Mouse (Mus musculus) liver, embryonic 13.5 days (tissue): ENCODE data around the gene Lgals4. TPM values are rescaled to one million over a fixed set of nuclear protein-coding genes. Genes with fewer than 3 reads are reported as not detected.

ENCODE experiments used
- ATAC-seq: fragments of 200-750 bp; cut with Nextera tagmentation; 2 replicates; pipeline ENCODE4 v1.8.0; 2017; ENCODE audit warnings: low read depth, mild to moderate bottlenecking, moderate number of reproducible peaks, moderate library complexity
- DNase-seq: peaks from one replicate; pipeline ENCODE4 v3.0.0; 2022
- H3K27ac ChIP-seq: fragments of 300-500 bp; sonication (generic); 2 replicates; pipeline ENCODE4 v1.5.1; 2015; ENCODE audit warnings: moderate library complexity, mild to moderate bottlenecking, inconsistent platforms
- H3K27me3 ChIP-seq: fragments of 300-500 bp; sonication (generic); 2 replicates; pipeline ENCODE4 v1.6.1; 2015; ENCODE audit warnings: mild to moderate bottlenecking, inconsistent platforms
- H3K36me3 ChIP-seq: fragments of 300-500 bp; sonication (generic); 2 replicates; pipeline ENCODE4 v1.6.1; 2015; ENCODE audit warnings: mild to moderate bottlenecking, inconsistent platforms
- H3K4me1 ChIP-seq: fragments of 300-500 bp; sonication (generic); replicated peaks from 2 replicates; pipeline ENCODE4 v1.6.1; 2015; ENCODE audit warnings: inconsistent platforms
- H3K4me2 ChIP-seq: fragments of 300-500 bp; sonication (generic); 2 replicates; pipeline ENCODE4 v1.6.1; 2015; ENCODE audit warnings: inconsistent platforms, mild to moderate bottlenecking, moderate library complexity
- H3K4me3 ChIP-seq: fragments of 300-500 bp; sonication (generic); replicated peaks from 2 replicates; pipeline ENCODE4 v1.5.1; 2015; ENCODE audit warnings: mild to moderate bottlenecking, inconsistent platforms
- H3K9ac ChIP-seq: fragments of 300-500 bp; sonication (generic); 2 replicates; pipeline ENCODE4 v1.6.1; 2015; ENCODE audit warnings: mild to moderate bottlenecking, inconsistent platforms
- H3K9me3 ChIP-seq: fragments of 300-500 bp; sonication (generic); replicated peaks from 2 replicates; pipeline ENCODE4 v1.6.1; 2016; ENCODE audit warnings: inconsistent platforms
- WGBS: fragments of 180-500 bp; shearing (Covaris S2); methylation state at CpG from one replicate; pipeline ENCODE4 v1.1.7; 2015; ENCODE audit not compliant: insufficient replicate concordance; 5-methylcytosine and 5-hydroxymethylcytosine counted together
- polyA plus RNA-seq: library from polyadenylated mRNA; unstranded; fragments of >200 nt; fragmentation: Nextera tagmentation; extraction: Ambion mirVana; gene quantifications from 2 replicates; pipeline ENCODE4 v1.2.1, GENCODE M21; 2015

Gene Lgals4
- polyA plus RNA-seq, 1 experiment from 2014 or later, result 1.6 TPM

DNA sequence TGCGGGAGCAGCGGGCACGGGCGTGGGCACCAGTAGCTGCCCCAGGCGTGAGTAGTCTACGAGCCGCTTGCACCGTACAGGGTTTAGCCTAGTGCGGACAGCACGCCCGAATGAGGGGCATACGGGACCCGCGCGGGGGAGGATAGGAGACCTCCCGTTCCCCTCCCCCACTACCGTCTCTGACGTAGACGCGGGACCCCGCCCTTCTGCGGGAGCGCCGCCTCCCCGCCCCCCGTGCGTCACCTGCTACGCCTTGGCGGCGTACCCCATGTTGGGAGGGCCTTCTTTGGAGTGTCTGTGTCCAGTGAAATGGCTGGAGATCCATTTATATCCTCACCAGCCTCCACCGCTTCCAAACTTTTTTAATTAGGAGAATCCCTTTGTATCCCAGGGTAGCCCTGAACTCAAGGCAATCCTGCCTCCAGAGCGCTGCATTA is 24.7 kb upstream of the Lgals4 start:
- ATAC-seq (peak; percentile 60), DNase-seq (peak; percentile 89)
- peaks cover 47% of the 10 kb centered on the region for H3K4me1 ChIP-seq
- WGBS, result 0% methylated on average over 32 of the region's 32 CpGs
- H3K9me3 ChIP-seq, result no peaks in the 10 kb centered on the region
- peak overlapping the region; percentile 95 for H3K4me2 ChIP-seq
- H3K36me3 ChIP-seq, result peaks cover 24% of the 10 kb centered on the region
- peak overlapping the region; percentile 99 for H3K27ac ChIP-seq
- H3K9ac ChIP-seq, result peak overlapping the region; percentile 93
- H3K4me3 ChIP-seq, result peak overlapping the region; percentile 84
- H3K27me3 ChIP-seq, result no peaks in the 10 kb centered on the region

DNA sequence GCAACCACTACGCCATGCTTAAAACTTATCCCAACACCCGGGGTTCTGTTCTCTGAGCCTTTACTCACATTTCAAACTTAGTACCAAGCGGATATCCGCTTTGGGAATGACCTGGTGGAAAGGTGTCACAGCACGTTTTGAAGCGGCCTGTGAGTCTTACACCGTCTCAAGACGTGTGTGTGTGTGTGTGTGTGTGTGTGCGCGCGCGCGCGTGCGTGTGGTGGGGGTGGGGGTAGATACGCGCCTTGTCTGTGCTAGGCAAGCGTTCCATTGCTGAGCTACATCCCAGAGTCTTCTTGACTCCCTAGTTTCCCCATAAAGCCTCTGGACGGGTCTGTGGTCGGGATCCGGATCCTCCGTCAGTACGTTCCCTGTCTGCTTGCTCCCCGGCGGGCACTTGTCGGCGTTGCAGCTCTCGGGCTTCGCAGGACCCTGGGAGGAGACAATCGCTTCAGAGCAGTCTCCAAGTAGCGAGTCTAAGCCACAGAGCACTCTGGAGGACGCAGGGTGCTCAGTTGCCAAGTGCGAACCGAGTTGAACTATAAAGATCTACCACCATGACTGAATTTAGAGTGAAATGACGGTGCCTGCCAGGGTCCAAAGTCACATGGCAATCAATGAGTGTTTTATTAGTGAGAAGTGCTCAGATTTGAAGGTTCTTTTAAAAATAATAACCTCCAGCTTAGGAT is 24.1 kb upstream of the Lgals4 start:
- Histone ChIP-seq H3K4me2 (peak overlapping the region; percentile 95), H3K4me1 (peaks cover 49% of the 10 kb centered on the region), H3K27me3 (no peaks in the 10 kb centered on the region), H3K9me3 (no peaks in the 10 kb centered on the region), H3K36me3 (peaks cover 30% of the 10 kb centered on the region), H3K9ac (peak overlapping the region; percentile 93), H3K4me3 (peak overlapping the region; percentile 84), H3K27ac (peak overlapping the region; percentile 99)
- WGBS, result under 1% methylated on average over 35 of the region's 35 CpGs
- peak; percentile 33 for ATAC-seq
- DNase-seq, result peak; percentile 53

DNA sequence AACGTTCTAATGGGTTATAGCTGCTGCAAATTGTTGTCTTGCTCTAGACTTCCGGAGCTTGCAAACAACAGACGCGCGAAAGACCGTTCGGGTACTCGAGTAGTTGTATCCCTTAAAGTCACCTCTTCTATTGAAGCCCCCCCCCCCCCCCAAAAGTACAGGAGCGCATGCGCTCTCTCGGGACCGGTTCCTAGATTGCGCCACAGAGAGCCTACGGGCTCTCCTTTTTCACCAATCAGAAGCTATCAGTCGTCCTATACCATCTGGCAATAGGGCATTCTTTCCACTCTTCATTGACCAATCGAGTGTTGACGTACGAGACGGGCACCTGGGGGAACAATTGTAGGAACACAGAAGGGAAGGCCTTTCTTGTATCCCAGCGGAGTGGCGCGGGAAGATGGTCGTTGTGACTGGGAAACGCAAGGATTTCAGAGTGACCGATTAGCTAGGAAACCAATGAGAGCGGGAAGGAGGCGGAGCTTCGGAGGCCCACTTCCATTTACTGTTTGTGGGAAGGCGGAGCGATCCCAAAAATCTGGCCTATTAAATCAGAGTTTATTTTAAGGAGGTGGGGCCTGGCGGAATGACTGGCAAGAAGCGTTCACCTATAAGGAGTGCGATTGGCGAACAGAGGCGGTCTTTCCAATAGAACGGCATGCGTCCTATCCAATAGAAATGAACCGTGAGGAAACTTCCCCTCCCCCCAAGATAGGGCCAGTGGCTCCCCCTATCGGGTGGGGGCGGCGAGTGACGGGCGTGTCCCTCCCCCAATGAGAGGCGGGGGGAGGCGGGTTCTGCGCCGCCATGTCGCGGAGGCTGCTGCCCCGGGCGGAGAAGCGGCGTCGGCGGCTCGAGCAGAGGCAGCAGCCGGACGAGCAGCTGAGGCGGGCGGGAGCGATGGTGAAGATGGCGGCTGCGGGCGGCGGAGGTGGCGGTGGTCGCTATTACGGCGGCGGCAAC is 23.3 kb upstream of the Lgals4 start:
- peak; percentile 98 for DNase-seq
- Histone ChIP-seq H3K4me2 (peak overlapping the region; percentile 95), H3K9me3 (no peaks in the 10 kb centered on the region), H3K9ac (peak overlapping the region; percentile 93), H3K36me3 (peaks cover 38% of the 10 kb centered on the region), H3K27ac (peak overlapping the region; percentile 99), H3K4me3 (peak overlapping the region; percentile 86), H3K27me3 (no peaks in the 10 kb centered on the region), H3K4me1 (peaks cover 54% of the 10 kb centered on the region)
- under 1% methylated on average over 70 of the region's 70 CpGs for WGBS
- peak; percentile 86 for ATAC-seq

DNA sequence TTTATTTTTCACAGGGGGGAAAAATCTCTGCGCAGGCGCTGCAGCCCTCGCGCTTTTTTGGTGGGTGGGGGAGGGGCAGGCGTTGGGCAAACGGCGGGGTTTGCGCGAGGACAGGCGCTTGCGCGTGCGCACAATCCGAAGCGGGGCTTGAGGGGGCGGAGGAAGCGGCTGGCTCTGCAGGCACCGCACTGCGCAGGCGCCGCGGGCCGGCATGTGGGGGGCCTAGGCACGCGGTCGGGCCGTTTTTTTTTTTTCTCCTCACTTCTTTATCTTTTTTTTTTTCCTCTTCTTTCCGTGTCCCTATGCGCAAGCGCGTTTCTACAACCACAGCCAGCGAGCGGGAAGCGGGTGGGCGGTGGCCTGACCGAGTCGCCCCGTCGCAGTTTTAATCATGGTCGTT is 22.4 kb upstream of the Lgals4 start:
- Histone ChIP-seq H3K36me3 (peaks cover 46% of the 10 kb centered on the region), H3K4me1 (peaks cover 62% of the 10 kb centered on the region), H3K4me2 (peak overlapping the region; percentile 89), H3K4me3 (peak overlapping the region; percentile 86), H3K9ac (peak overlapping the region; percentile 86), H3K27ac (peak overlapping the region; percentile 95), H3K27me3 (no peaks in the 10 kb centered on the region), H3K9me3 (no peaks in the 10 kb centered on the region)
- ATAC-seq (peak; percentile 47), DNase-seq (peak; percentile 91)
- under 1% methylated on average over 40 of the region's 40 CpGs for WGBS

DNA sequence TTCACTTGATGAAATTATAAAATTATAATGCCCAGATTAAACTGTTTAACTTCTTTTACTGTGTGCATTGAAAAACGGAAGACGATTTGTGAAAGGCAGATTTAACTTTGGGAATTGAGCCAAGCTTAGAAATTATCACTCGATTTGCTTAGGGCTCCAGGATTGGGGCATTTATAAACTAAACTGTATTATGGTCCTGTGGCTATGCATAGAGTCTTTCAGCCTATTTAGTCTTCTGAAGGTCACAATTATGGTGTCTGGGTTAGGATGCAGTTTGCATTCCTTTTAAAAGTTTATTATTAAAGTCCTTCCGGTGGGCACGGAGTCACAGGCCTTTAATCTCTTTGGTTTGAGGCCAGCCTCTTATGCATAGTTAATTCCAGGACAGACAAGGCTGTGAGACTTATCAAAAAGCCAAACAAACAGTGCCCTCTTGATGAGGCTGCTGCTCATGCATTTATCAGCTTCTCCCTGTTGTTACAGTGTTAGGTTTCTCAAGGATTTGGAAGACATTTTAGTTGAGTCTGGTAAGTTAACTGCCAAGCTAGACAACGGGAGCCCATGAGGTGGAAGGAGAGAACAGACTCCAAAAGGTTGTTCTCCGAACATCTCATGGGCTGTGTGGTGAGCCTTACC is 21.9 kb upstream of the Lgals4 start:
- peaks cover 66% of the 10 kb centered on the region for H3K4me1 ChIP-seq
- peaks cover 52% of the 10 kb centered on the region for H3K36me3 ChIP-seq

DNA sequence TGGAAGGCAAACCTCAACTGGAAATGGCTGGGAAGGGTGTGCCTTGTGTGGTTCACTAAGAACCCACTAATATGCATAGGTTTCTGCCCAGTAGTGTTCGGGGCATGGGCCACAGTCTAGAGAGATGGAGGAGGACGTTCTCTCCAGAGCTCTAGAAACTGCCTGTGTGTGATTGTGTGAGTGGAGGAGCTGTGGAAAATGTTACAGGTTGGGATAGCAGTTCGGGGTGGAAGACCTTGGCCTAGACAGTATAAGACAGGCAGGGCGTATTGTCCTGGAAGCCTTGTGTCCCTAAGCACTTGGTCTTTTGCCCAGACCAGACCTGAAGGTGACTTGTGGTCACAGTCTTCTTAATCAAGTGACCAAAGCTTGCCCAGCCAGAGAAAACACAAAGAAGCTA is 21.2 kb upstream of the Lgals4 start:
- Histone ChIP-seq H3K36me3 (peaks cover 58% of the 10 kb centered on the region), H3K4me3 (peak overlapping the region; percentile 86), H3K9me3 (no peaks in the 10 kb centered on the region), H3K4me1 (peaks cover 69% of the 10 kb centered on the region), H3K4me2 (peak overlapping the region; percentile 89), H3K27me3 (no peaks in the 10 kb centered on the region), H3K9ac (peak overlapping the region; percentile 86), H3K27ac (peak overlapping the region; percentile 95)
- no peak for DNase-seq
- WGBS, result 54% methylated on average over 4 of the region's 4 CpGs
- no peak for ATAC-seq

More for the DNA sequence above, 21.9 kb upstream of the Lgals4 start:
- Histone ChIP-seq H3K4me2 (peak overlapping the region; percentile 89), H3K9ac (peak overlapping the region; percentile 86), H3K4me3 (peak overlapping the region; percentile 86), H3K27me3 (no peaks in the 10 kb centered on the region), H3K9me3 (no peaks in the 10 kb centered on the region), H3K27ac (peak overlapping the region; percentile 95)
- DNase-seq (no peak), ATAC-seq (no peak)
- 9% methylated on average over 7 of the region's 7 CpGs for WGBS

DNA sequence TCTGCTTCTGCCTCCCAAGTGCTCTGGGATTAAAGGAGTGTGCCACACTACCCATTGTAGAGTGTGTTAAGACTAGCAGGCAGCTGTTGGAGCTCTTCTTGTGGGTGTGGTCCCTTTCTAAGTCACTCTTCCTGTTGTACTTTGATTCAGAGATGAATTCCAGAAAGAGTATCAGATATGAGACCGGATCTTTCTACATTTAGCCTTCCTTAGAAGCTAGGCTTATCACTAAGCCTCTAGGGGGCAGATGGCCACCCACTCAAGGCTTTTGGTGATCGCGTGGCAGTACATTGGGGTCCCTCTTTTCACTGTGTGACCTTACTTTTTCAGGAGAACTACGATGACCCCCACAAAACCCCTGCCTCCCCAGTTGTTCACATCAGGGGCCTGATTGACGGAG is 20.7 kb upstream of the Lgals4 start:
- H3K4me1 ChIP-seq, result peaks cover 69% of the 10 kb centered on the region
- no peak for DNase-seq
- H3K36me3 ChIP-seq, result peaks cover 64% of the 10 kb centered on the region
- H3K27ac ChIP-seq, result peak overlapping the region; percentile 95
- H3K9ac ChIP-seq, result peak overlapping the region; percentile 86
- no peaks in the 10 kb centered on the region for H3K27me3 ChIP-seq
- ATAC-seq, result no peak
- 68% methylated on average over 5 of the region's 5 CpGs for WGBS
- H3K4me2 ChIP-seq, result peak overlapping the region; percentile 89
- no peaks in the 10 kb centered on the region for H3K9me3 ChIP-seq
- H3K4me3 ChIP-seq, result peak overlapping the region; percentile 86

DNA sequence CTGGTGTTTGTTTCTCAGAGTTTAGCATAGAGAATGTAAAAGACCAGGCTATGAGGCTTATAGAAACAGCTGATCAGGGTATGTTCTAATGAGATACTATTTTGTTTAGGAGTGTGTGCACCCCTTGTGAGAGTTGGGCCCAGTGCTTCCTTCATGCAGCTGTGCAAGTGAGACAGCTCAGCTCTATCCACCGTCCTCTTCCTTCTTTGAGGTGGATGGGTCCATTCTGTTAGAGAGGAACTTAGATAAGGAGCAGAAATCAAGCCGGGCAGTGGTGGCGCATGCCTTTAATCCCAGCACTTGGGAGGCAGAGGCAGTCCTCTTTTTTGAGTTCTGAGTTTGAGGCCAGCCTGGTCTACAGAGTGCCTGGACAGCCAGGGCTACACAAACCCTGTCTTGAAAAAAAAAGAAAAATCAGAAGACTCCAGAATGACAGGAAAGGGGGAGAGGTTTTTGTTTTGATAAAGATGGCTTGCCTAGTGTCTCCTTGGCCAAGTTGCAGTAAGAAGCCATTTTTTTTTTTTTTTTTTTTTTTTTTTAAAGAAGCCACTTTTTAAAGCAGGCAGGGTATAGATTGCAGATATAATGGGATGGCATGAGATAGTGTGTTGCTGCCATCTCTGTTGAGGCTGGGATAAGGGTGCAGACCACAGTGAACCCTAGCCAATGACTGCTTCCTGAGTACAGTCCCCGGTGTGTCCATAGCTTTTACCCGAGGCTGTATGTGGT is 19.2 kb upstream of the Lgals4 start:
- no peak for DNase-seq
- H3K4me3 ChIP-seq, result no peak overlapping the region
- no peak for ATAC-seq
- H3K9me3 ChIP-seq, result no peaks in the 10 kb centered on the region
- H3K27ac ChIP-seq, result peak overlapping the region; percentile 95; the same call in 1 of the 2 replicates
- H3K4me1 ChIP-seq, result peaks cover 77% of the 10 kb centered on the region
- WGBS, result 59% methylated on average over 5 of the region's 5 CpGs
- H3K4me2 ChIP-seq, result peak overlapping the region; percentile 89
- H3K27me3 ChIP-seq, result no peaks in the 10 kb centered on the region
- peaks cover 79% of the 10 kb centered on the region for H3K36me3 ChIP-seq
- 0 out of 2 replicates have a peak overlapping the region, but pooled peaks have one; percentile 86 for H3K9ac ChIP-seq

DNA sequence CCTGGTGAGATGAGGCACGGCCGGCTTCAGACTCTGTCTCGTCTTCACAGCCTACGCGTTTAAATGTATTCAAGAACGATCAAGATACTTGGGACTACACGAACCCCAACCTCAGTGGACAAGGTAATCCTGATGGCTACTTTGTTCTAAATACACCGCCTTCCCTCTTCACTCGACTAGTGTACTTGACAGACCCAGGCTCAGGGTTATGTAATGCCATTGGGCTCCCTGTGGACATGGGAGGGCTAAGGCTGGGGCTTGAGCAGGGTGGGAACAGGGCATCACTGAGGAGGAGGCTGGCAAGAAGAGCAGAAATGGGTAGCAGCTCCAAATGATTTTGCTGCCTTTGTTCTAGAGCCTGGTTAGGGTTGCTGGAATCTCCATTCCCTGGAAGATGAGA is 18.4 kb upstream of the Lgals4 start:
- DNase-seq (no peak), ATAC-seq (no peak)
- no peaks in the 10 kb centered on the region for H3K9me3 ChIP-seq
- H3K9ac ChIP-seq, result no peak overlapping the region
- H3K4me2 ChIP-seq, result no peak overlapping the region
- H3K27ac ChIP-seq, result no peak overlapping the region
- H3K4me3 ChIP-seq, result no peak overlapping the region
- peaks cover 86% of the 10 kb centered on the region for H3K36me3 ChIP-seq
- WGBS, result 90% methylated on average over 9 of the region's 9 CpGs
- H3K27me3 ChIP-seq, result no peaks in the 10 kb centered on the region
- H3K4me1 ChIP-seq, result peaks cover 85% of the 10 kb centered on the region

DNA sequence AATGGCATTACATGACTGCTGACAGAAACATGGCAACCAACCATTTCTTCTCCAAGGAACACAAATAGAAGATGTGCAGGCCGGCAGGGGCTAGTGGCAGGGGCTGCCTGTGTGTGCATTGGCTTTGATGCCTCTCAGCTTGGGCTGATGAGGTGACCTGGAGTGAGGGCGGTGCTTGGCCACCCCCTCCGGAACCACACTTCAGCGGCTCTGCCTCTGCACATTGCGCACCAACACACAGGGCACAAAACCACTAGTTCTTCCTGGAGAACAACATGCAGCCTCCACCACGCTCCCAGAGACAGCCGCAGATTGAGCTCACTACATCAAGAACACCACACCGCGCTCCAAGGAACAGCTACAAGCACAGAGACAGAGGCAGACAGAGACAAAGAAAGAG is 17.5 kb upstream of the Lgals4 start:
- Histone ChIP-seq H3K4me1 (peaks cover 94% of the 10 kb centered on the region), H3K9me3 (no peaks in the 10 kb centered on the region), H3K4me3 (no peak overlapping the region), H3K9ac (no peak overlapping the region), H3K27me3 (no peaks in the 10 kb centered on the region), H3K4me2 (no peak overlapping the region), H3K36me3 (peaks cover 96% of the 10 kb centered on the region), H3K27ac (no peak overlapping the region)
- WGBS, result 83% methylated on average over 9 of the region's 9 CpGs
- ATAC-seq, result no peak
- DNase-seq, result no peak
